Mouse (Mus musculus) megakaryocyte, embryonic 14.5 days (primary cell): Measurements from ENCODE around the gene Kank2.

Experiments
- FLI1 ChIP-seq: IDR thresholded peaks from 2 replicates; pipeline ENCODE4 v1.6.1; 2012; ENCODE audit warnings: low read length, inconsistent platforms, mixed read lengths
- GATA1 ChIP-seq: IDR thresholded peaks from 3 replicates; pipeline ENCODE4 v1.6.1; 2012; ENCODE audit warnings: mixed read lengths, low read length, inconsistent platforms, borderline replicate concordance

- TF ChIP-seq GATA1 (no peak), FLI1 (no peak)
These were observed 39.1 kb upstream of the Kank2 start for GRCm38 (mm10) chr9:21837690-21838089.
